Mouse (Mus musculus) stomach, embryonic 16.5 days (tissue): ENCODE data around the gene 2300002M23Rik. TPM values are rescaled to one million over a fixed set of nuclear protein-coding genes. Genes with fewer than 3 reads are reported as not detected.
A peak's percentile ranks its signal among the peaks of the same experiment; 100 is the strongest.

Experiments used
- ATAC-seq: fragments of 200-750 bp; cut with Nextera tagmentation; 2 replicates; pipeline ENCODE4 v1.8.0; 2017; ENCODE audit warnings: moderate number of reproducible peaks, moderate TSS enrichment; ENCODE audit not compliant: insufficient read depth, low FRiP score
- H3K27ac ChIP-seq: fragments of 300-500 bp; sonication (generic); 2 replicates; pipeline ENCODE4 v1.5.1; 2014; ENCODE audit warnings: low read length
- H3K27me3 ChIP-seq: fragments of 300-500 bp; sonication (generic); 2 replicates; pipeline ENCODE4 v1.6.1; 2014; ENCODE audit warnings: low read length, control low read depth, mixed read lengths; ENCODE audit not compliant: control insufficient read depth, insufficient read depth
- H3K36me3 ChIP-seq: fragments of 300-500 bp; sonication (generic); 2 replicates; pipeline ENCODE4 v1.6.1; 2014; ENCODE audit warnings: low read length; ENCODE audit not compliant: control insufficient read depth, insufficient read depth
- H3K4me1 ChIP-seq: fragments of 300-500 bp; sonication (generic); 2 replicates; pipeline ENCODE4 v1.6.1; 2014; ENCODE audit warnings: low read length, control low read depth, mixed read lengths; ENCODE audit not compliant: control insufficient read depth, insufficient read depth
- H3K4me2 ChIP-seq: fragments of 300-500 bp; sonication (generic); 2 replicates; pipeline ENCODE4 v1.6.1; 2014; ENCODE audit warnings: low read depth, low read length, mixed read lengths
- H3K4me3 ChIP-seq: fragments of 300-500 bp; sonication (generic); replicated peaks from 2 replicates; pipeline ENCODE4 v1.5.1; 2014; ENCODE audit warnings: mild to moderate bottlenecking, low read length
- H3K9ac ChIP-seq: fragments of 300-500 bp; sonication (generic); 2 replicates; pipeline ENCODE4 v1.6.1; 2014; ENCODE audit warnings: low read length
- H3K9me3 ChIP-seq: fragments of 300-500 bp; sonication (generic); replicated peaks from 2 replicates; pipeline ENCODE4 v1.6.1; 2016; ENCODE audit warnings: low read length, control low read depth; ENCODE audit not compliant: control insufficient read depth
- WGBS: fragments of 180-500 bp; shearing (Covaris S2); extraction: QIAGEN DNeasy Blood & Tissue Kit; methylation state at CpG from one replicate; pipeline ENCODE4 v1.1.7; 2014; 5-methylcytosine and 5-hydroxymethylcytosine counted together
- polyA plus RNA-seq: library from polyadenylated mRNA; unstranded; fragments of >200 nt; fragmentation: Nextera tagmentation; extraction: Ambion mirVana; gene quantifications from 2 replicates; pipeline ENCODE4 v1.2.1, GENCODE M21; 2015

Gene 2300002M23Rik
- polyA plus RNA-seq, 1 experiment from 2014 or later = 115 TPM

- Histone ChIP-seq H3K4me3 (no peak overlapping the region), H3K4me1 (no peaks in the 10 kb centered on the region), H3K27ac (no peak overlapping the region), H3K27me3 (no peaks in the 10 kb centered on the region), H3K9me3 (no peaks in the 10 kb centered on the region), H3K4me2 (no peak overlapping the region), H3K9ac (no peak overlapping the region), H3K36me3 (no peaks in the 10 kb centered on the region)
- WGBS = 67% methylated on average over 4 of the region's 4 CpGs
- ATAC-seq = 0 out of 2 replicates have a peak, but pooled peaks have one; percentile 40
Observed at GRCm38 (mm10) chr17:35617127-35617526, 49.9 kb downstream of the 2300002M23Rik start.

Other genes with a start within 250 kb of the 2300002M23Rik start
- gene H2-Q1, start 247.0 kb upstream of the 2300002M23Rik start, polyA plus RNA-seq = 0.74 and 0.75 TPM in 2 replicates
- gene H2-Q2, start 225.2 kb upstream of the 2300002M23Rik start, polyA plus RNA-seq = 15.0 and 16.3 TPM in 2 replicates
- 2.2 and 2.6 TPM in 2 replicates for gene H2-Q4, start 187.8 kb upstream of the 2300002M23Rik start, polyA plus RNA-seq
- 0.86 and 1.1 TPM in 2 replicates for gene H2-Q6, start 142.6 kb upstream of the 2300002M23Rik start, polyA plus RNA-seq
- gene H2-Q7, start 128.3 kb upstream of the 2300002M23Rik start, polyA plus RNA-seq = 3.6 and 4.2 TPM in 2 replicates
- gene H2-Q10, start 97.4 kb upstream of the 2300002M23Rik start, polyA plus RNA-seq = 17.9 and 22.4 TPM in 2 replicates
- not detected in 2 replicates for gene Pou5f1, start 61.4 kb upstream of the 2300002M23Rik start, polyA plus RNA-seq
- gene Tcf19, start 50.6 kb upstream of the 2300002M23Rik start, polyA plus RNA-seq = 79.6 and 83.1 TPM in 2 replicates
- 17.5 and 19.4 TPM in 2 replicates for gene Cchcr1, start 50.4 kb upstream of the 2300002M23Rik start, polyA plus RNA-seq
- gene Psors1c2, start 34.2 kb upstream of the 2300002M23Rik start, polyA plus RNA-seq = 1.3 and 2.0 TPM in 2 replicates
- 7.7 and 24.9 TPM in 2 replicates for gene Cdsn, start 15.3 kb upstream of the 2300002M23Rik start, polyA plus RNA-seq
- 10.2 and 14.0 TPM in 2 replicates for gene Sfta2, start 34.1 kb downstream of the 2300002M23Rik start, polyA plus RNA-seq
- gene Gm9573, start 59.2 kb downstream of the 2300002M23Rik start, polyA plus RNA-seq = 2.9 and 4.5 TPM in 2 replicates
- 71.0 and 145 TPM in 2 replicates for gene Mucl3, start 76.2 kb downstream of the 2300002M23Rik start, polyA plus RNA-seq
- 17.2 and 17.4 TPM in 2 replicates for gene Vars2, start 100.1 kb downstream of the 2300002M23Rik start, polyA plus RNA-seq
- 38.6 and 41.5 TPM in 2 replicates for gene Gtf2h4, start 106.3 kb downstream of the 2300002M23Rik start, polyA plus RNA-seq
- gene Ddr1, start 137.2 kb downstream of the 2300002M23Rik start, polyA plus RNA-seq = 81.5 and 86.5 TPM in 2 replicates